Mouse (Mus musculus) E14TG2a.4 (cell line): ENCODE data around the gene Zfp536.

Experiments
- CTCF ChIP-seq: conservative IDR thresholded peaks from 2 replicates; pipeline ENCODE4 v1.5.1; 2014; ENCODE audit warnings: low read length
- NANOG ChIP-seq: IDR thresholded peaks from 2 replicates; pipeline ENCODE4 v1.6.1; 2014; ENCODE audit warnings: borderline replicate concordance, low read length, mixed read lengths
- POU5F1 ChIP-seq: IDR thresholded peaks from 2 replicates; pipeline ENCODE4 v1.6.1; 2014; ENCODE audit warnings: low read length, borderline replicate concordance

DNA sequence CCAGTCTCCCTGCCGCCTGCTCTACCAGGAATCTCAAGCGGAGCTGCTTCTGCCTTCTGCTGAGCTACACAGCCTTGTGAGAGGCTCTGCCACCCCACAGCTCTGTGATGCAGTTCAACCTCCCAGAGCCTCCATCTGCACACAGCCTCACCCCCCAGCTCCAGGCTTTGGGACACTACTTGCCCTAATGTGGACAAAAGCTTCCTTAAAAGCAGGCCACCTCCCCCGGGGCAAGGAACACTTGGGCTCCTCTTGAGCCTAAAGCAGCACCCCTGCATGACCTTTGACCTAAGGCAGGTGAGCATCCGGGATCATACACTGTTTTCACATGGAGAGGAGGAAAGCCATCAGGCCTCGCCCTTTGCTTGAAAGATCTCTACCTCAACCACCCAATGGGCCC is 219.0 kb downstream of the Zfp536 start:
- TF ChIP-seq CTCF: no peak
- TF ChIP-seq NANOG: no peak
- no peak for TF ChIP-seq POU5F1
